Mouse (Mus musculus) limb, embryonic 12.5 days (tissue): ENCODE data around the gene Stxbp3. TPM values are rescaled to one million over a fixed set of nuclear protein-coding genes. Genes with fewer than 3 reads are reported as not detected.
A peak's percentile ranks its signal among the peaks of the same experiment; 100 is the strongest.

Source experiments
- ATAC-seq: fragments of 200-750 bp; cut with Nextera tagmentation; 2 replicates; pipeline ENCODE4 v1.8.0; 2017; ENCODE audit warnings: low read depth, moderate TSS enrichment; ENCODE audit not compliant: insufficient number of reproducible peaks, insufficient read depth, low FRiP score, low TSS enrichment
- H3K27ac ChIP-seq: fragments of 300-500 bp; sonication (generic); 2 replicates; pipeline ENCODE4 v1.5.1; 2016; ENCODE audit warnings: mild to moderate bottlenecking, moderate library complexity
- H3K27me3 ChIP-seq: fragments of 300-500 bp; sonication (generic); 2 replicates; pipeline ENCODE4 v1.6.1; 2016; ENCODE audit warnings: mild to moderate bottlenecking, moderate library complexity
- H3K36me3 ChIP-seq: fragments of 300-500 bp; sonication (generic); 2 replicates; pipeline ENCODE4 v1.6.1; 2016; ENCODE audit warnings: mild to moderate bottlenecking, moderate library complexity
- H3K4me1 ChIP-seq: fragments of 300-500 bp; sonication (generic); replicated peaks from 2 replicates; pipeline ENCODE4 v1.6.1; 2016
- H3K4me2 ChIP-seq: fragments of 300-500 bp; sonication (generic); 2 replicates; pipeline ENCODE4 v1.6.1; 2016; ENCODE audit warnings: mild to moderate bottlenecking, moderate library complexity
- H3K4me3 ChIP-seq: fragments of 300-500 bp; sonication (generic); replicated peaks from 2 replicates; pipeline ENCODE4 v1.5.1; 2016; ENCODE audit warnings: mild to moderate bottlenecking
- H3K9ac ChIP-seq: fragments of 300-500 bp; sonication (generic); replicated peaks from 2 replicates; pipeline ENCODE4 v1.6.1; 2016; ENCODE audit warnings: mild to moderate bottlenecking, moderate library complexity
- H3K9me3 ChIP-seq: fragments of 300-500 bp; sonication (generic); 2 replicates; pipeline ENCODE4 v1.6.1; 2016; ENCODE audit warnings: mild to moderate bottlenecking, moderate library complexity
- WGBS: fragments of 180-500 bp; shearing (Covaris S2); methylation state at CpG from one replicate; pipeline ENCODE4 v1.1.7; 2016; 5-methylcytosine and 5-hydroxymethylcytosine counted together
- polyA plus RNA-seq: library from polyadenylated mRNA; unstranded; fragments of >200 nt; fragmentation: Nextera tagmentation; extraction: Ambion mirVana; gene quantifications from 2 replicates; pipeline ENCODE4 v1.2.1, GENCODE M21; 2016

Gene Stxbp3
- polyA plus RNA-seq, 1 experiment from 2014 or later, result 33.3 TPM

DNA sequence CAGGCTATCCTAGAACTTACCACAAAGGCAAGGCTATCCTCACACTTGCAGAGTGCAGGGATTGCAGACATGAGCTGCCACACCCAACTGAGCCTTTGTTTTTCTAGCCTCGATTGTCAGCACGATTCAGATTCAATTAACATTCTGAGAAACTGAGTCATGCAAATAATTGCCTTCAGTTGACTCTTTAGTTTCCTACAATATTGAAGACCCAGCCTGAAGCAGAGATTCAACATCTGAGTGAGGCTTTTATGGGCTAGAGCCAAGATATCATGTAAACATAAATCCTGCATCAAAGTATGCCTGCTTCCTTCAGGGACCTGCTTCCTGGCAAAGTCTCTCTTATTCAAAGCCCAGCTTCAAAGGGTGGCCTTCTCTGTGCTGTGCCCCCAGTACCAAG is 76.6 kb downstream of the Stxbp3 start:
- no peaks in the 10 kb centered on the region for H3K9me3 ChIP-seq
- no peak overlapping the region for H3K9ac ChIP-seq
- H3K4me3 ChIP-seq, result no peak overlapping the region
- no peak overlapping the region for H3K4me2 ChIP-seq
- H3K27ac ChIP-seq, result no peak overlapping the region
- peaks cover 11% of the 10 kb centered on the region for H3K4me1 ChIP-seq
- ATAC-seq, result no peak
- 86% methylated on average over 2 of the region's 2 CpGs for WGBS
- no peaks in the 10 kb centered on the region for H3K27me3 ChIP-seq
- H3K36me3 ChIP-seq, result no peaks in the 10 kb centered on the region

DNA sequence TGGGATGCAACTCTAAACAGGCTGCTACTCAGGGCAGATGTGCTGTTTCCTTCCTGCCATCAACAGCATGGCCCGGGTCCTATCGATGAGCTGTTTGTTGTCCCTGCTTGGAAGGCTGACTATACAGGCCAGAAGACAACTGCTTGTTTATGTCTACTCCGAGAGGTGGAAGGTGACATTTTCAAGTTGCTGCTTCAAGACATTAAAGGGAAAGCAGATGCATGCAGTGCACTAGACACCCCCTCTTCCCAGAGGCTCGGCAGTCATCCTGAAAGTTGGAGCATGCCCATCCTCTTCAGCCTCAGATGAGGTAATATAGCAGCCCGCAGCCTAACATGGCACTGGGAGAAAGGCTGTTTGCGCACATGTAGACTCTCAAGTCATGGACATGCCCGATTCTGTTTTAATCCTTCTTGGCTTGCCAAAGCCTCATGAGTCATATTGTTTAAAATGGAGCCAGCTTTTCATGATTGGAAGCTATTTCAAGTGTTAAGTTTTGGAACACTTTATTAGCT is 77.7 kb downstream of the Stxbp3 start:
- Histone ChIP-seq H3K4me2 (no peak overlapping the region), H3K27me3 (no peaks in the 10 kb centered on the region), H3K4me3 (no peak overlapping the region), H3K9me3 (no peaks in the 10 kb centered on the region), H3K4me1 (peaks cover 12% of the 10 kb centered on the region), H3K27ac (no peak overlapping the region), H3K36me3 (no peaks in the 10 kb centered on the region), H3K9ac (no peak overlapping the region)
- 75% methylated on average over 7 of the region's 7 CpGs for WGBS
- no peak for ATAC-seq

DNA sequence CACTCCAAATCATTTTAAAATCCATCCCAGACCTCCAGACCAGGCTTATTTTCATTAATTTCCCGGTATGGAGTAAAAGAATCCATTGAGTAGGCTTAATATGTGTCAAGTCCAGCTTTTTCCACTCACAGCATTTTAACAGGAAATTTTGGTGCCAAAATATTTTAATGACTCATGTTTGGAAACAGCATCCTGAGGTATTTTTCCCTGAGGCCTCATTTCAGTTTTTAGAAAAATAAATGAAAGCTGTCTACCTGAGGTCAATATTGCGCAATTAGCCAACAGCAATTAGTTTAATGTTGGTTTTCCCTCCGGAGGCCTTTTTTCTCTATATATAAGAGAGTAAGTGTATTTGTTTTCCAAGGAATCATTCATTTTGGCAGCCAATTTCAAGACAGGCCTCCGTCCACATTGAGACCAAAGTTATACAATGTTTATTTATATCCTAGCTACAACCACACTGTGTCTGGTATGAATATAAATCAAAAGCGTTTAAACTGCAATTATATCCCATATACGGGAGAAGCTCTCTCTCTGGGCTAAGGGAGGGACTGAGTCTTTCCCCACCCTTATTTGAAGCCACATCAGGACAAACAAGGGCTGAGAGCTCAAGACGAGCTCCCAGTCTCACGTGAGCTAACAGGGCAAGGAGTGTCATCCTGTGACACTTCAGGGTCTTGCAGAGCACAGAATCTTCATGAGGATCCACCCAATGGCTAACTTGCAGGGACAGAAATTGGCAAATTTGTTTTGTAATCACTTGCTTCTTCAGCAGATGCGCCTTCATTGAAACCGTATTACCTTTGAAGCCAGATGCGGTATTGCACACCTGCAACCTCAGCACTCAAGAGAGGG is 80.5 kb downstream of the Stxbp3 start:
- WGBS, result 70% methylated on average over 11 of the region's 11 CpGs
- no peaks in the 10 kb centered on the region for H3K36me3 ChIP-seq
- H3K4me2 ChIP-seq, result no peak overlapping the region
- H3K27me3 ChIP-seq, result no peaks in the 10 kb centered on the region; the same call in 1 of the 2 replicates
- H3K9ac ChIP-seq, result no peak overlapping the region
- H3K4me3 ChIP-seq, result no peak overlapping the region
- no peaks in the 10 kb centered on the region for H3K9me3 ChIP-seq
- peak; percentile 27; the same call in 1 of the 2 replicates for ATAC-seq
- H3K27ac ChIP-seq, result peak overlapping the region; percentile 86
- peaks cover 10% of the 10 kb centered on the region; the same call in 1 of the 2 replicates for H3K4me1 ChIP-seq

DNA sequence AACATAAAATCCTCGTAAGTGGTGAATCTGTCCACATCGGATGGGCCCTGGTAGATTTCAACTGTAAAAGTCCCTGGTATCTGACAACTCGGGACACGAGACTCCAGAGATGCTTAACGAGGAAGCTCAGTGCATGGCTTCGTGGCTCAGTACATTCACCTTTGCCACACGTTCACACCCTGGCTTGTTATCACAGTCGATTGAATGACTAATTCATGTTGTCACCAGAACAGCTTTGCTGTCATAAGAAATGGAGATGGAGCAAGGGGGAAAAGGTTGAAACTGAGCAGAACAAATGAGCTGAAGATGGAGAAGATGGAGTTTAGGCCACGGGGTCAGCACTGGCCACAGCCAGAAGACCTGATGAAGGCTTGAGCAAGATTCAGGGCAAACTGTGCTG is 82.8 kb downstream of the Stxbp3 start:
- H3K27ac ChIP-seq, result 0 out of 2 replicates have a peak overlapping the region, but pooled peaks have one; percentile 1
- H3K36me3 ChIP-seq, result no peaks in the 10 kb centered on the region
- H3K4me1 ChIP-seq, result peaks cover 9% of the 10 kb centered on the region; the same call in 1 of the 2 replicates
- 64% methylated on average over 9 of the region's 9 CpGs for WGBS
- no peak overlapping the region for H3K4me3 ChIP-seq
- ATAC-seq, result no peak
- no peak overlapping the region for H3K4me2 ChIP-seq
- H3K27me3 ChIP-seq, result no peaks in the 10 kb centered on the region; the same call in 1 of the 2 replicates
- no peak overlapping the region for H3K9ac ChIP-seq
- no peaks in the 10 kb centered on the region for H3K9me3 ChIP-seq

DNA sequence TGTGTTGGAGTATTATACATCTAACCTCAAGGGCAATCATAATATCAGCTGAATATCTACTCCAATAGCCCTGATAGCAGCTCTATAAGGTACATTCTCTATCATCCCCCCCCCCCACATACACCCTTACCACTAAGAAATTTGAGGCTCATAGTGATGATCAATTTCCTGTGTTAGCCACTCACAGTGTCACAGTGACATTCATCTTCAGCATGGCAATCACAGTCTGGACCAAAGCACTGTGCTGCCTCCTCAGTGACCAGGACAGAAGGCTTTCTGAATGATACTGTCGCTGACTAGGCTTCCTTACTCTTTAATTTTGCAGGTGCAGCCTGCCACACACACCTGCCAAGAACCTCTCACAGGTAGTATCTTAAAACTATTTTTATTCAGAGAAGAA is 84.2 kb downstream of the Stxbp3 start:
- no peak overlapping the region for H3K4me3 ChIP-seq
- no peak overlapping the region for H3K9ac ChIP-seq
- H3K4me2 ChIP-seq, result no peak overlapping the region
- no peak overlapping the region for H3K27ac ChIP-seq
- H3K9me3 ChIP-seq, result no peaks in the 10 kb centered on the region
- peaks cover 21% of the 10 kb centered on the region for H3K4me1 ChIP-seq
- 74% methylated on average over 1 of the region's 1 CpGs for WGBS
- H3K27me3 ChIP-seq, result no peaks in the 10 kb centered on the region; the same call in 1 of the 2 replicates
- no peaks in the 10 kb centered on the region for H3K36me3 ChIP-seq
- ATAC-seq, result no peak

DNA sequence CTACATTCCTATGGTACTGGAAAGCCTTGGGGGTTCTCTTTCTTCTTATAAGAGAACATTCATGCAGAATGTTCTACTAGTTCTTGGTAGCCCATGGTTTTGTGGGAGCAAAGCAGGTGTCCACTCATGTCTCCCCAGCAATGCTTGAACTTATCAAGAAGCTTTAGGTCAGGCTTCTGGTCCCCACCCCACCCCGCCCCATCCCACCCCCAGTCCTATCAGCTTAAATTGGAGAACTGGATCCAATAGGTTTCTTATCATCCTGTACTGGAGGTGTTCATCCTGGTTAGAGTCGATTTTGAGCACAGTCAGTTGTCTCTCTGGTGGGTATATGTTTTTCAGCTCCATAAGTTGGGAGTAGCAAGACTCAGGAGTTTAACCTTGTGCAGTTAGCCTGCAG is 84.8 kb downstream of the Stxbp3 start:
- H3K27me3 ChIP-seq, result no peaks in the 10 kb centered on the region; the same call in 1 of the 2 replicates
- H3K36me3 ChIP-seq, result no peaks in the 10 kb centered on the region
- 91% methylated on average over 2 of the region's 2 CpGs for WGBS
- no peak for ATAC-seq
- no peak overlapping the region for H3K9ac ChIP-seq
- peaks cover 24% of the 10 kb centered on the region for H3K4me1 ChIP-seq
- no peak overlapping the region for H3K4me2 ChIP-seq
- no peak overlapping the region for H3K27ac ChIP-seq
- H3K9me3 ChIP-seq, result no peaks in the 10 kb centered on the region
- no peak overlapping the region for H3K4me3 ChIP-seq

DNA sequence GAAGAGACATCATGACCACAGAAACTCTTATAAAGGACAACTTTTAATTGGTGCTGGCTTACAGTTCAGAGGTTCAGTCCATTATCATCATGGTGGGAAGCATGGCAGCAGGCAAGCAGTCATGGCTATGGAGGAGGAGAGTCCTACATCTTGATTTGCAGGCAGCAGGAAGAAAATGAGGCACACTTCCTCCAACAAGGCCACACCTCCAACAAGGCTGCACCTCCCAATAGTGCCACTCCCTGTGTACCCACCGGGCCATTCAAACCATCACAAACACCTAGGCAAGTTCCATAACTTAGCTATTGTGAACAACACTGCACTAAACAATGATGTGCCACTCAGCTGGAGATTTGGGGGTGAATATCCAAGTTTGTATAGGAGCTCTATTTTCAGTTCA is 85.8 kb downstream of the Stxbp3 start:
- ATAC-seq, result no peak
- Histone ChIP-seq H3K36me3 (no peaks in the 10 kb centered on the region), H3K9me3 (no peaks in the 10 kb centered on the region), H3K4me1 (peaks cover 24% of the 10 kb centered on the region), H3K27ac (no peak overlapping the region), H3K4me3 (no peak overlapping the region), H3K9ac (no peak overlapping the region), H3K4me2 (no peak overlapping the region), H3K27me3 (no peaks in the 10 kb centered on the region; the same call in 1 of the 2 replicates)
- 81% methylated on average over 1 of the region's 1 CpGs for WGBS

DNA sequence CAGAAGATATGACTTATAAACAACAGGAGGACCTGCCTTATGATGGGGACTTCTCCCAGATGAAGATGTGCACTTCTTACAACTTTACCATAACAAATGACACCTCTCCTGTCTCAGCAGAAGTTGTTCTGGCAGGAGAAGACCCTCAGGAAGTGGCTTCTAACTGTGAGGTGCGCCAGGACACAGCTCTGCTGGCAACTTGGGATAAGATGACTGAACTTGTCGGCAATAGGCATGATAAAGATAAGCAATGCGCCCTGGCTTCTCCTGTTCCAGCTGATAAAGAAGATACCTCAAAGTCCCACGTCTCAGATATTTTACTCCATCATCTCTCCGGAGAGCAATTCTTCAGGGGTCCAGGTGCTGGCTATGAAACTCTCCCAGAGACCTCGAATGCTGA is 88.6 kb downstream of the Stxbp3 start:
- Histone ChIP-seq H3K9ac (no peak overlapping the region), H3K36me3 (no peaks in the 10 kb centered on the region), H3K27me3 (no peaks in the 10 kb centered on the region; the same call in 1 of the 2 replicates), H3K27ac (peak overlapping the region; percentile 50; the same call in 1 of the 2 replicates), H3K4me2 (no peak overlapping the region), H3K9me3 (no peaks in the 10 kb centered on the region), H3K4me1 (peaks cover 14% of the 10 kb centered on the region), H3K4me3 (no peak overlapping the region)
- ATAC-seq, result no peak
- WGBS, result 78% methylated on average over 6 of the region's 6 CpGs

DNA sequence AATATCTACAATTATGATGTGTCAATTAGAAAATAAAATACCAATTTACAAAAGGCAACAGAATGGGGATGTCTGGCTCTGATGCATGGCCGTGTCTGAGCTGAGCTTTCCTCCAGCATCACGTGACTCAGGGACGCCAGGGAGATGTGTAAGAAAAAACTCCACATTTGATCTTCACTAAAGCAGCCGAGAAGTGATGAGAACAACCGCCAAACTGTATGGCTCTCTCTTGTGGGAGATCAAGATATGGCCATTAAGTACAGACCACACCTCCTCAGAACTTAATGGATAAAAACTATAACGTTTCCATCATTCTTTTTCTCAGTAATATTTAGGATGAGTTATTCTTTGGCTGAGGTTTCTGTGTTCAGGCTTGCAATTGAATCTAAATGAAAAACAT is 89.3 kb downstream of the Stxbp3 start:
- peak overlapping the region; percentile 1; the same call in 1 of the 2 replicates for H3K4me2 ChIP-seq

DNA sequence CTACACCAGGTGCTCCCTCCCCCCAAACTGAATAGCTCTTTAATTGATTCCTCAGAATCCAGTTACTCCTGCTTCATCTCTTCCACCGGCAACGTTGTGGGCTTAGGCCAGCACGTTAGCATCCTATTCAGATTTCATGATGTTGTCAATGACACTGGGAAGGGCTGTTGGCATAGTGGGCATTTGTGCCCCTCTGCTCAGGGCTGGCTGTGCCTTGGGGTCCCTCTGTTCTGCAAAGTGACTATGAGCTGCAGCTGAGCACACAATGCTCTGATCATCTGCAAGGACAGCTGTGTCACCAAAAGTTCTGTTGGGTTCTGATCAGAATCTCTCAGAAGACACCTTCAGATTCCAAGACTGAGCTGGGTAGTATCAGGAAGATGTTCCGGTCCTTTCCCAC is 96.3 kb downstream of the Stxbp3 start:
- H3K36me3 ChIP-seq, result no peaks in the 10 kb centered on the region
- no peak overlapping the region for H3K9ac ChIP-seq
- no peak overlapping the region for H3K4me3 ChIP-seq
- no peaks in the 10 kb centered on the region for H3K27me3 ChIP-seq
- WGBS, result 82% methylated on average over 4 of the region's 4 CpGs
- no peak overlapping the region for H3K27ac ChIP-seq
- H3K9me3 ChIP-seq, result no peaks in the 10 kb centered on the region
- no peak for ATAC-seq
- H3K4me1 ChIP-seq, result peaks cover 37% of the 10 kb centered on the region
- H3K4me2 ChIP-seq, result no peak overlapping the region

More for the DNA sequence above, 89.3 kb downstream of the Stxbp3 start:
- 31% methylated on average over 6 of the region's 6 CpGs for WGBS
- H3K9me3 ChIP-seq, result no peaks in the 10 kb centered on the region
- no peak; the same call in 1 of the 2 replicates for ATAC-seq
- H3K27me3 ChIP-seq, result no peaks in the 10 kb centered on the region; the same call in 1 of the 2 replicates
- H3K4me3 ChIP-seq, result no peak overlapping the region
- peaks cover 16% of the 10 kb centered on the region for H3K4me1 ChIP-seq
- H3K9ac ChIP-seq, result no peak overlapping the region
- H3K36me3 ChIP-seq, result no peaks in the 10 kb centered on the region
- H3K27ac ChIP-seq, result no peak overlapping the region
